Mouse (Mus musculus) gastrocnemius, postnatal 14 days (tissue): ENCODE measurements around the gene Mertk. TPM values are rescaled to one million over a fixed set of nuclear protein-coding genes. Genes with fewer than 3 reads are reported as not detected.

Experiments used
- DNase-seq: peaks from one replicate; pipeline ENCODE4 v3.0.0; 2021; ENCODE audit warnings: mixed read lengths
- intact Hi-C: fragments of 180-260 bp; cut with DNase I; formaldehyde crosslinking; loops from one replicate; pipeline ENCODE4 v1.15.1; 2025; ENCODE audit warnings: low total_unique reads
- total RNA-seq, 2 experiments: library from RNA; stranded (reverse); gene quantifications; 2 replicates each; pipeline ENCODE4 v1.2.3; 2021

Mertk gene
- total RNA-seq, 2 experiments from 2014 or later: 3.6 to 5.0 TPM

DNA sequence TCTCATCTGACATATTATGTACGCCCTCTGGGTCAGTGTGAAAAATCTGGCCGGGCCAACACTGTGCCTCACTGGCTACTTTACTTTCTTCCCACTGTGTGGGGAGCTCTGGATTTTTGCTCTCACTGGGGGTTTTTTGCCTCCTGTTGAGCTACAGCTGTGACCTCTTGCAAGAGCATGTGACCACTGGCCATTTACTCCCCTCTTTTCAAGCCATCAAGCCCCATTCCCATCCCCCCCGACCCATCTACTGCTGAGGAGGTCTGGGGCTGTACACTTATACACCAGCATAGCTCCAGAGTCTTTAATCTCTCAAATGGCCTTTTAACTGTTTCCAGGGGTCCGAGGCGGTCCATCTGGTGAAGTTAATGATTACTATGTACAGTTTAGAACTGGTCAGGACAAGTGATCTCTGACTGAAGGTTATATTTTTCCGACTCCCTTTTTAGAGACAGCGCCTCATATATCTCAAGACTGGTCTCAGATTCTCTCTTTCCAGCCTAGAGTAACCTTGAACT is 16.0 kb downstream of the Mertk start:
- intact Hi-C loops: no loop called here
- no peak for DNase-seq

DNA sequence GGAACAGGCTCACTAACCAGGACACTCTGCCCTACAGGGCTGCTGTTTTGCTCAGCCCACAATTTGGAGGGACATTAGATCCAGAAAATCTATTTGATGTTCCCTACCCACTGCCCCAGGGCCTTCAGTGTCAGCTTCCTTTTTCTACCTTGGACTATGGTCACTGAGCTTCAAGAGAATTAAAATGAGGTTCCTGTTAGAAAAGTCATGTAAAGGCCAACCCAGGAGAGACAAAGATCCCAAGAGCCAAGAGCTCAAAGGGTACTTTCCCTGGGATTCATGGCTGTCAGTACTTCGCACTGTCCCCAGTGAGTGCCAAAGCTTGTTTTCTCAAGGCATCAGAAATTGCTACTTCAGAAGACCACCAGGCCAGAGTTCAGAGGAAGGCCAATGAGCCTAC is 17.2 kb downstream of the Mertk start:
- no peak for DNase-seq
- intact Hi-C loops: no loop called here

- intact Hi-C loops: no loop called here
These were observed 20.6 kb downstream of the Mertk start for GRCm38 (mm10) chr2:128719380-128719779.

GRCm38 (mm10) chr2:128722106-128722710 is 23.5 kb downstream of the Mertk start:
- no peak for DNase-seq
- intact Hi-C loops: no loop called here

More at GRCm38 (mm10) chr2:128719380-128719779, 20.6 kb downstream of the Mertk start:
- no peak for DNase-seq

DNA sequence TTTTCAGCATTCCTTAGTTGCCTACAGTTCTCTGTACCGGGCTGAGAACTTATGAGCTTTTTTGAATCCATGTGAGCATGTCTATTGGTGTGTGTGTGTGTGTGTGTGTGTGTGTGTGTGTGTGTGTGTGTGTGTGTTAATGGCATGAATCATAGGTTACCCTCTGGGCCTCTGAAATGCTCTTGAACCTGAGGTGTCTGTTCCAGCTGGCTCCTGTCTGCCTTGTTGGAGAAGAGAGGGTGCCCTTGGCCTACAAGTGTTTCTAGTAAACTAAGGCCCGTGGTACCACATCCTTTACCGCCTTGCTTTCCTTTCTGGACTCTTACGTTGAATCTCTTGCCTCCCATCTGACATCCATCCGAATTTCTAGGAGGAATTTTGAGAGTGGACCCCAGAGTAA is 27.3 kb downstream of the Mertk start:
- no peak for DNase-seq
- intact Hi-C loops: no loop called here

DNA sequence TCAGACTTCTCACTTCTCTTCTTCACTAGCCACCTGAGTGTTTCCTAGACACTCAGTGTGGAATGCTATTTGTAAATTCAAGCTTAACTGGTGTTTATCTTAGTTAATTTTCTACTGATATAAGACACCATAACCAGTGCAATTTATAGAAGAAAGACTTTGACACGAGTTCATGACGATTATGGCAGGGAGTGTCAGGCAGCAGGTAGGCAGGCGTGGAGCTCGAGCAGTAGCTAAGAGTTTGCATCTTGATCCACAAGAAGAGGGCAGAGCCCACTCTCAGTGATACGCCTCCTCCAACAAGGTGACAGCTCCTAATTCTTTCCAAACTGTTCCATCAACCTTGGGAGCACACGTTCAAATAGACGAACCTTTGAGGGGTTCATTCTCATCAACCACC is 27.9 kb downstream of the Mertk start:
- DNase-seq: no peak
- intact Hi-C loops: no loop called here

- DNase-seq: no peak
- intact Hi-C loops: no loop called here
These were observed 28.8 kb downstream of the Mertk start for GRCm38 (mm10) chr2:128727552-128727951.

DNA sequence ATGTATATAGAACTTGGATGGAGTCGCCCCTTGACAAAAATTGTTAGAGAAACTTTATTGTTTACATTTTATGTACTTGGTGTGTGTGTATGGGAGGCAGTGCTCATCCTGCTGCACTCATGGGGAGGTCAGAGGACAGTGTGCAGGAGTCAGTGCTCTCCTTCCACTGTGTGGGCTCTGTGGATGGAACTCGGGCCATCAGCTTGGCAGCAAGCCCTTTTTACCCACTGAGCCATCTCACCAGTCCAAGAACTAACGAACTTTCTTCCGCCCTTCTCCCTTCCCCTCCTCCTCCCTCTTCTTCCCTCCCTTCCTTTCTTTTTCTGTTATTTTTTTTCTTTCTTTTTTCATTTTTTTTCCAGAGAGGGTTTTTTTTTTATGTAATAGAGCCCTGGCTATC is 29.3 kb downstream of the Mertk start:
- no peak for DNase-seq
- intact Hi-C loops: no loop called here

DNA sequence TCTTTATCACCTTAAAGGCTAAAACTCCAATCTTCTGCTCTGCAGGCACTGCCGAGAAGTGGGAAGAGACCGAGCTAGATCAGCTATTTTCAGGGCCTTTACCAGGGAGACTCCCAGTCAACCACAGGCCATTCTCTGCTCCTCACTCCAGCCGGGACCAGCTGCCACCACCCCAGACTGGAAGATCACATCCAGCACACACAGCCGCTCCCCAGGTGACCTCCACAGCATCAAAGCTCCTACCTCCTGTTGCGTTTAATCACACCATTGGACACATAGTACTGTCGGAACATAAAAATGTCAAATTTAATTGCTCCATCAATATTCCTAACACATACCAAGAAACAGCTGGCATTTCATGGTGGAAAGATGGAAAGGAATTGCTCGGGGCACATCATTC is 30.4 kb downstream of the Mertk start:
- DNase-seq: no peak
- intact Hi-C loops: no loop called here

DNA sequence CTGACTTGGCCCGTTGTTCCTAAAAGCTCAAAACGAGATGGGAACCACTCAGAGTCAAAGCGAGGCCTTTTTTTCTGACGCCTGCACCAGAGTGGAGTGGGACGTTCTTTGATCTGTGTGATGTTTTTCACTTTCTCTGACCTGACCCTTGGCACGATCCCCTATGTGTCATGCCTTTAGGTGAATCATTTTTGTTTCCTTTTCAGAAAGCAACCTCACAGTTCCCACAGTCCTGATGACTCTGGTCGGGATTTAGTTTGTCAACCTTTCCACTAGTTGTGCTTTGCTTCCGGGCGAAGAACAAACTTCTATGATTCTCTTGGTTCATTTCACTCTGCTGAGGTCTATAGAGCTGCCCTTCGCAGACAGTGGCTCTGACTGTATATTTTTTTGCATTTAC is 32.8 kb downstream of the Mertk start:
- DNase-seq: no peak
- intact Hi-C loops: no loop called here

DNA sequence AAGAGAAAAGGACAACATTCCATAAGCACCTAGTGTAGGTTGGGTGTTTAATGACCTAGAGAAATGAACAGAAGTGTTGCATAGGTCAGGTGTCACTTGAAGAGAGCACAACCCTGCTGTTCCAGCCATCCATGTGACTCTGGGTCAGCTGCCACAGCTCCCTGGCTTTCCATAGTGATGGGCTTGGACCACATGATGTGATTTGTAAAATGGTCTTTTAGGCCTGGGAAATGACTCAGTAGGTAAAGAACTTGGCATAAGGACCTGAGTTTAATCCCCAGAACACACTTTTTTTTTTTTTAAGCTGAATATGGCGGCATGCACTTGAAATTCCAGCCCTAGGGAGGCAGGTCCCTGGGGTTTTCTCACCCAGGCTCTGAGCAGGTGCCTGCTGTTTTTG is 33.2 kb downstream of the Mertk start:
- DNase-seq: no peak
- intact Hi-C loops: no loop called here

- intact Hi-C loops: no loop called here
- no peak for DNase-seq
These were observed 36.3 kb downstream of the Mertk start for GRCm38 (mm10) chr2:128735089-128735488.

GRCm38 (mm10) chr2:128737051-128737450 is 38.3 kb downstream of the Mertk start:
- DNase-seq: no peak
- intact Hi-C loops: no loop called here

GRCm38 (mm10) chr2:128737796-128738195 is 39.0 kb downstream of the Mertk start:
- no peak for DNase-seq
- intact Hi-C loops: no loop called here

GRCm38 (mm10) chr2:128738725-128739258 is 40.0 kb downstream of the Mertk start:
- intact Hi-C loops: no loop called here
- DNase-seq: peak; percentile 49

DNA sequence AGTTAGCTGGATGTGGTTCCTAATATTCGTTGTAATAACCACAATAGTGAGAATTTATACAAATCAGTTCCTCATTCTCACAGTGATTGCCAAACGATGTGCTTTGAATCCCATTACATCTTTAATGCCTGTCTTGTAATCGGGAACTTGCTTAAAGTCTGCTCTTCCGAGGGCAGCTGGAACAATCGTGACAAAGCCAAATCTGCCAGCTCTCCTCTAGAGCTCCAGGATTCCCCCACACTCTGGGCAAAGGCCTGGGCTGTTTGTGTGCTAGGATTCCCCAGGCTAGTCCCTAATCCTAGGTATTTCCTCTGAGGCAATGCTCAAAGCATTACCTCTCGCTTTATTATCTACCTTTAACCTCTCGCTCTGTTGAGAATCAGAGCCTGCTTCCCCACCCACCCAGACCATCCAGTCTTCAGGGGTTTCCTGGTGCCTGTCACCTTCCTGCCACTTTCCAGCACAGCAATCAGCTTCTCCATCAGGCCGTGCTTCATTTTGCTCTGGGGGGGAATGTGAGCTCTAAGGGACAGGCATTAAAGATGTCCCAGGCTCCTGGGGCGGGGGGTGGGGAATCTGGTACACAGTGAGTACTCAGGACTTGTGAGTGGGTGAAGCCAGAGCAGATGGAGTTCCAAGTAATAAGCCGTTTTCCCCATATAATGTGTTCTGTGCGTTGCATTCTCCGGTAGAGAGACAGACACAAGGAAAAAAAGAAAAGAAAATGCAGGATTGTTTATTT is 47.3 kb downstream of the Mertk start:
- intact Hi-C loops: no loop called here
- DNase-seq: no peak

- intact Hi-C loops: no loop called here
- DNase-seq: no peak
These were observed 47.9 kb downstream of the Mertk start for GRCm38 (mm10) chr2:128746621-128747151.

GRCm38 (mm10) chr2:128747433-128748028 is 48.8 kb downstream of the Mertk start:
- no peak for DNase-seq
- intact Hi-C loops: no loop called here

- intact Hi-C loops: no loop called here
- DNase-seq: no peak
These were observed 49.4 kb downstream of the Mertk start for GRCm38 (mm10) chr2:128748171-128748570.

DNA sequence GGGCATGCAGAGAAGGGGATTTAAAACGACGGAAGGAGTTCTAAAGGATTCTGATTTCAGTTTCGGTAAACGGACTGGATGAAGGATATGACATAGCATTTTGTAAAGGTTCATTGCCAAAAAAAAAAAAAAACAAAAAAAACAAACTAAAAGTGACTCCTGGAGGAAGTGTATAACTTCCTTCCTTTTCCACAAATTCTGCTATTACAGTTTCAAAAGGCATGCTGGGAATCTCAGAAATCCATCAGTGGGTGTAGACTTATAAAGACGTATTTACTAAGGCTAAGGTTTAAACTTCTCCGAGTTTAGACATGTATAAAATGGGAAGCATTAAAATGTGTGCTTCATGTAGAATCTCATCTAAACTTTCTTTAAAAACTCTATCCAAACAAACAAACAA is 52.3 kb downstream of the Mertk start:
- DNase-seq: no peak
- intact Hi-C loops: loop anchor here (10.0 kb wide), 1 partner anchor 56 kb away; the partner anchor contains the start of gene Mertk
